Mouse (Mus musculus) frontal cortex, postnatal 14 days (tissue): ENCODE measurements around the gene Litaf.
A peak's percentile ranks its signal among the peaks of the same experiment; 100 is the strongest.
"Not testable (repeated sequence)": the region's sequence is repeated elsewhere in the genome, so short reads cannot be mapped to it uniquely, and the experiment has no call there.

ENCODE experiments used
- DNase-seq, 2 experiments: peaks; one replicate each; pipeline ENCODE4 v3.0.0; 2022; ENCODE audit warnings: low spot score in 2 of 2

Gene Litaf

GRCm38 (mm10) chr16:11022113-11022489 is 43.9 kb downstream of the Litaf start:
- DNase-seq: no peak

DNA sequence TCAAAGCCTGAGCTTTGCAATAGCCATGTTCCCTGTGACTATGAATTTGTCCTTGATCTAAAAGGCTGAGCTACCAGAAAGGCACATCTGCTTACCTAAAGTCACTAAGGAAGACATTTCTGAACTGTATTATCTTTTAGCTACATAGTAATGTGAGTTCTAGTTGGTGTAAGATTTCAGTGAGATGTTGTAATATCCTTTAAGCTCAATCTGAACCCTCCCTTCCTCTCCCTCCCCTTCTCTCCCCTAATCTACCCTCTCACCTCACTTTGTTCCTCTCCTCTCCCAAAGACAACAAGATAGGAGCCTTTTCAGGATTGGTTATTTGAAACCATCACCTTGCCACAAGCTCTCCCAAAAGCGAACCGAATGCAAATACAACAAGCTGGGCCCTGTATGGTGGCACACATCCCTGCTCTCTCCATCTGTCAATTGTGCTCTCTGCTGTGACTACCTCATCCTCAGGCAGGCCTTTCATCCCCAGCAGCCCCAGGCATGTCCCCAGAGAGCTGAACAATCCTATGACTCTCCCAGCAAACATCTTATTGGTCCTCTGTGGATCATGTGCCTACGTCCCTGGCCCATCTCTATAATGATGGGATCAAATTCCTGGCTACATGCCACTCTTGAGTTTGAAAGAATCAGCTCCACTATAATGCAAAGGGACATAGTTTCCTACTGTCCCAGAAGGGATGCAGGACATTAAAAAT is 44.4 kb downstream of the Litaf start:
- no peak for DNase-seq

GRCm38 (mm10) chr16:11017807-11018595 is 48.0 kb downstream of the Litaf start:
- no peak for DNase-seq

DNA sequence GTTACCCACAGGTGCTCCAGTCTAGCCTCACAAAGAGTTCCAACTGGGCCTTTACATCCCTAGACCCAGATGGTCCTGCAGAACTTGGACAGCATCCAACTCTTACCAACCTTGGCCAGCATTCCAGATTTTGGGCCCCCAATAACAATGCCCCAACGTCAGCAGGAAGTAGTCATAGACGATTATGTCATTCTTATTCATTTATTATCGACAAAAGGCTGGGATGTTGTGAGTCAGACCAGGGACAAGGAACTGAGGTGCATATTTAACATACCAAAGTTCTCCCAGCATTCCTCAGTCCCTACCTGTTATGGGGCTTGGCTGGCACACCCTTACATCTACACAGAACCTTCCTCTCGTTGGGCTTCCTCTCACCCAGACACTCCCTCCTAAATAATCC is 49.6 kb downstream of the Litaf start:
- no peak for DNase-seq

DNA sequence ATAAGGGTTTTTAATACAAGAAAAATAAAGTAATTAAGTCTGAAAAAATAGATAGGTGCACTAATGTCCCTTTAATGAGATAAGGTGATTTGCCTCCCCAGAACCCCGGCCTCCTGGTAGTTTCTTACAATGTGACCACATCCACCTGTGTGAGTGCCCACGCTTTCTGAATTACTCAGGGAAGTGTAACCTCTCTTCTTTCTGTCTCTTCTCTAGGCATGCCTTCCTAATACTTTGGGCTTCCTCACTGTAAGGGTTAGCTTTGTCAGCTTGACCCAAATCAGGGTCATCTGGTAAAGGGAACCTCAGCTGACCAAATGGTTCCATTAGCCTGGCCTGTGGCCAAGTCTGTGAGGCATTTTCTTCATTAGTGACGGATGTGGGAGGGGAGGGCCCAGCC is 51.5 kb downstream of the Litaf start:
- DNase-seq: no peak

DNA sequence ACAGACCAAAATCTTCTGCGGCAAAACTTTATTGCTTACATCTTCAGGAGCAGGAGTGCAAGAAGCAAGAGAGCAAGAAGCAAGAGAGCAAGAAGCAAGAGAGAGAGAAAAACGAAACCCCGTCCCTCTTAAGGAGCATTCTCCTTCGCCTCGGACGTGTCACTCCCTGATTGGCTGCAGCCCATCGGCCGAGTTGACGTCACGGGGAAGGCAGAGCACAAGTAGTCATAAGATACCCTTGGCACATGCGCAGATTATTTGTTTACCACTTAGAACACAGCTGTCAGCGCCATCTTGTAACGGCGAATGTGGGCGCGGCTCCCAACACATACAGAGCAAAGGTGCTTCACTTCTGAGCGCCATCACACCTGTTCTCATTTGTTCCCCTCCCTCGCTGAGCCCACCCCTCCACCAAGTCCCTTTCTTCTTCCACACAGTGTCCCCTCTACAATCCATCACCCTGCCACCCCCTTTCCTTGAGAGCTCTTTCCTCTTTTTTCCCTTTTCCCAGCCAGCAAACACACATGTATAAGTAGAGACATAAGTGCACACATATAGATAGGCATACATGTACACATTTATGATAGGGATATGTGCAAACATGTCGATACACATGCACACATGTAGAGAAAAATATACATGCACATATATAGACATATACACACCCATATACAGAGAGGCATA is 52.4 kb downstream of the Litaf start:
- not testable (repeated sequence) for DNase-seq

GRCm38 (mm10) chr16:11012571-11013463 is 53.1 kb downstream of the Litaf start:
- DNase-seq: peak; percentile 44 to 63

- DNase-seq: no peak
Measured at GRCm38 (mm10) chr16:11011939-11012338, 54.0 kb downstream of the Litaf start.

DNA sequence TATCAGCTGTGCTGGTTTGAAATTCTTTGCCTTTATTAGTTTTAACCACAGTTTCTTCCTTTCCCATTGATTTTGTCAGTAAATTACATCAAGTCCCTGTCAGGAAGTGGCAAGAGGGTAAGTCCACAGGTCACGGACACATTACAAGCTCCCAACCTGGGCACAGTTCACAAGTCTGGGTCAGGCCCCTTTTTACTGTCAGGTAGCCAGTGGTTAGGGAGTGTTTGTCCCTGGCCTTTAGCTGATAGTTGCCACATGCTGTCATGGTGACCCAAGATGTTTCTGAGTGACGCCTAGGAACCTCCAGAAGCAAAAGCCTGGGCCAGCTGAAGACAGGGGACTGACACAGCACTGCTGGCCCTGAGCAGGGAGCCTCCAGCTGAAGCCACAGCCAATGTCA is 54.8 kb downstream of the Litaf start:
- no peak for DNase-seq

DNA sequence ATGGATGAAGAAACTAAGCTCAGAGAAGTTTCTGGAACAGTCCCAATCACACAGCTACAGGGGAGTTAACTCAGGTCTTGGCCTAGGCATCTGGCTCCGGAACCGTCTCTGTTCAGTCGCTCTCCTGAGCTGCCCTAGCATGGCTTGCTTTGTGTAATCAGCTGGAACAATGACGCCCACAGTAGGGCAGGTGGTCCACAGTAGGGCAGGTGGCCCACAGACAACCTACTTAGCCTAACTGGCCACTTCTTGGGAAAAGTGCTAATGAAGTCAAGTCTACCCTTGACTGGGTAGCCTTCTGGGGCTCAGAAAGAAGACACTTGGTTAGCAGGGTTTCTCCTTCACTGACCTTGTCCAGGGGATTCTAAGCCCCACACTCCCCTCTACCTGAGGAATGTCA is 55.7 kb downstream of the Litaf start:
- DNase-seq: no peak

GRCm38 (mm10) chr16:11008162-11008991 is 57.6 kb downstream of the Litaf start:
- DNase-seq: no peak

GRCm38 (mm10) chr16:11006100-11006499 is 59.9 kb downstream of the Litaf start:
- no peak for DNase-seq

DNA sequence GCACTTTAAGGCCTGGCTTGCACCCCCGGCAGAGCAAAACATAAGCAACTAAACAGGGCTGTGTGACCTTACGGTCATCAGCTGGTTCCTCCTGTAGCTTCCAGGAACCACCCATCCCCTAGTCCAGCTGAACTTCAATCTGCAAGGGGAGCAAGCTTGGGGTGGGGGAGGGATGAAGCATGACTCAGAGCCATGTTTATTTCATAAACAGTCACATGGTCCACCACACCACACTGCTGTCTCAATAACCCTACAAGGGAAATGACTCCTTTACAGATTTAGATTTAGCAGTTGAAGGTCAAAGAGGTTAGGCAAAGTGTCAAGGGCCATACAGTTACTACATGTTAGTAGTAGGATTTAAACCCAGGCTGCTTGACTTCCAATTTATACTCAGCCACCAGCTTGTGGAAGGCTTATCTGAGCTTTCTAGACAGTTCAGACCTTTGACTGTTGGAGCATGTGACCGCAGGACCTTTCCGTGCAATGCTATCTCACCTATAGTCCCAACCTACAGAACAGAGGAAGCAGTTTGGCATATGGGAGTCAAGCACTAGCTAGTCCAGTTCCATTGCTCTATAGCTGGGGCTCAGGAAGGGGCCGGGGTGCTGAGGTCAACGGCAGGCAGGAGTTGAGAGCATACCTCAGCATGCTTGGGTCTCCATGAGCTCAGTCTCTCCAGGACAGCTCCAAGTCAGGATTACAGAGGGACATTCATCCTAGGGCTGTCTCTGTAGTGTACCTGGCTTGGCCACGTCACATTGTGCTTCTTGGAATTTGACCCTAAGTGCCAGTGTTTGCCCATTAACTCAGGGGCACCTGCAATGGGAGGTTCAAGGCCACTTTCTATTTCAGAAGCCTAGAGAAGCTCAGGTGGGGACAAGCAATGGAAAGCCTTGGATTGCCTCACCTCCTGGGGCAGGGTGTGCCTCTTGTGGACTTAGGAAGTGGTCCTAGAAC is 64.0 kb downstream of the Litaf start:
- no peak for DNase-seq

DNA sequence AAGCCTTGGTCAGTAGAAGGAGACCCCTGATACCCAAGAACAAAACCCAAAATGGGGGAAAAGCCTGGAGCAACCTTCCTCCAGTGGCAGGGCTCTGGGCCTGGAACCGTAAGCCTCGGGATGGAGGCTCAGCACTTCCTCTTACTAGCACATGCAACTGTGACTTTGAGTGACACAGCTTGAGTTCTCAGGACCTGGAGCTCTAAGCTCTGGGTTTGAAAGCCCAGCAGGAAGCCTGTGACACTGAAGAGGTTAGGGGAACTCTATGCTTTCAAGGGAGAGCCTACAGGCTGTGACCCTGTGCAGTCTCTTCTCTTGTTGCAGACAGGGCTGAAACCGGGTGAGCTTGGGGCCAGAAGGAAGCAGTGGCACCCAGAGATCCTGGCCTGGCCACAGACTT is 66.1 kb downstream of the Litaf start:
- no peak for DNase-seq

DNA sequence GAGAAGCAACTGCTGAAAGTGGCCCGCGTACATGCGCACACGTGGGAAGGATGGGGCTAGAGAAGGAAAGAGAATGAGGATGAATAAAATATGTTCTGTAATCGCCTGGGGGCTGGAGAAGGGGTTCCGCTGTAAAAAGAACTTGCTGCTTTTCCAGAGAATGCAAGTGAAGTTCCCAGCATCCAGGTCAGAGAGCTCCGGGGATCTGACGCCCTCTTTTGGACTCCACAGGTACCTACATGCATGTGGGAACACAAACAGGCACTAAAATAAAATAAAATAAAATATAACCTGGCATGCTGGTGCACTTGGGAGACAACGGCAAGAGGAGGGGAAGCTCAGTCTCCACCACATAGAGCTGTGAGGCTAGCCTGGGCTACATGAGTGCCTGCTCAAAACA is 67.7 kb downstream of the Litaf start:
- no peak for DNase-seq

GRCm38 (mm10) chr16:10996576-10996975 is 69.4 kb downstream of the Litaf start:
- DNase-seq: no peak

DNA sequence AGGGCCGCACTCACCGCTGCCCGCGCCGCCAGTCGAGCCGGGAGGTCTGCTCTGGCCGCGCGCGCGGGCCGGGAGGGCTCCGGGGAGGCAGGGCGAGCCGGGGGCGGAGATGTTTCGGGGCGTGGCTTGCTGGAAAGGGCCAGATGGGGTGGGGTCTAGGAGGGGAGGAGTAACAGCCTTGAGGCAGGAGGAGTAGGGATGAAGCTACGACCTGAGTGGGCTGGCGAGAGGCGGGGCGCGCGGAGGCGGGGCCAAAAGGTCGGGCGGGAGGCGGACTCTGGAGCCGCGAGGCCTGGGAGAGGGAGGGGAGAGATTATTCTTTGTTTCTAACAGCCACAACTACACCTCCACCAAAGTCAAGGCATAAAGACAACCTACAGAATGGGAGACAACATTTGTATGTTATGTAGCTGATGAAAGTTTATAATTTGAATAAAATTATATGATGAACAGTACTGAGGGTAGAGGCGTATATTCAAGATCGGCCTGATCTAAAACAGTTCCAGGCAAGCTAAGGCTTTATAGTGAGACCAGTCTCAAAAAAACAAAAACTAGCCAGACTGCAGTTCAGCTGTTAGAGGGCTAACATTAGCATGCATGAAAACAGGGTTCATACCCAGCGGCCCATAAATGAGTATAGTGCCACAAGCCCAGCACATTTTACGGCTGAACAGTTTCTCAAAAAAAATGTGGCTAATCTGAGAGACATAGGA is 72.8 kb downstream of the Litaf start:
- DNase-seq: peak; percentile 60 to 69

GRCm38 (mm10) chr16:10992090-10993031 is 73.6 kb downstream of the Litaf start:
- DNase-seq: no peak
